Mouse (Mus musculus): Measurements from ENCODE around the gene Ppp1r14b. TPM values are rescaled to one million over a fixed set of nuclear protein-coding genes. Genes with fewer than 3 reads are reported as not detected.
A peak's percentile ranks its signal among the peaks of the same experiment; 100 is the strongest.

The Ppp1r14b gene
- polyA plus RNA-seq, 1 experiment = 47.1 TPM

- H3K4me3 ChIP-seq (replicated peaks; ENCODE audit: extremely low read depth, low read depth, low read length) = no peak overlapping the region
- no peak for TF ChIP-seq POLR2A (IDR thresholded peaks at IDR 0.05; ENCODE audit: borderline replicate concordance, extremely low read depth, low read depth, low read length)
- TF ChIP-seq CTCF (IDR thresholded peaks at IDR 0.05; ENCODE audit: insufficient read depth, low read length) = no peak
- WGBS = 54% methylated on average over 9 of the region's 9 CpGs
- no peaks in the 10 kb centered on the region for H3K4me1 ChIP-seq (ENCODE audit: control insufficient read depth, insufficient read depth, low read length)
- no peak for DNase-seq
These were observed 32.3 kb downstream of the Ppp1r14b start for GRCm38 (mm10) chr19:7006892-7007593.

GRCm38 (mm10) chr19:7012426-7012825 is 37.7 kb downstream of the Ppp1r14b start:
- 73% methylated on average over 4 of the region's 4 CpGs for WGBS
- TF ChIP-seq POLR2A (IDR thresholded peaks at IDR 0.05; ENCODE audit: borderline replicate concordance, extremely low read depth, low read depth, low read length) = no peak
- TF ChIP-seq CTCF (IDR thresholded peaks at IDR 0.05; ENCODE audit: insufficient read depth, low read length) = no peak
- DNase-seq = no peak
- H3K4me1 ChIP-seq (ENCODE audit: control insufficient read depth, insufficient read depth, low read length) = no peaks in the 10 kb centered on the region
- no peak overlapping the region for H3K4me3 ChIP-seq (replicated peaks; ENCODE audit: extremely low read depth, low read depth, low read length)

- 86% methylated on average over 9 of the region's 9 CpGs for WGBS
- TF ChIP-seq CTCF (IDR thresholded peaks at IDR 0.05; ENCODE audit: insufficient read depth, low read length) (no peak), POLR2A (IDR thresholded peaks at IDR 0.05; ENCODE audit: borderline replicate concordance, extremely low read depth, low read depth, low read length) (no peak)
- no peak for DNase-seq
- no peak overlapping the region for H3K4me3 ChIP-seq (replicated peaks; ENCODE audit: extremely low read depth, low read depth, low read length)
- no peaks in the 10 kb centered on the region for H3K4me1 ChIP-seq (ENCODE audit: control insufficient read depth, insufficient read depth, low read length)
These were observed 39.2 kb downstream of the Ppp1r14b start for GRCm38 (mm10) chr19:7013984-7014383.

GRCm38 (mm10) chr19:7014481-7015135 is 39.8 kb downstream of the Ppp1r14b start:
- TF ChIP-seq POLR2A (IDR thresholded peaks at IDR 0.05; ENCODE audit: borderline replicate concordance, extremely low read depth, low read depth, low read length) = no peak
- no peak for TF ChIP-seq CTCF (IDR thresholded peaks at IDR 0.05; ENCODE audit: insufficient read depth, low read length)
- WGBS = 89% methylated on average over 20 of the region's 20 CpGs
- DNase-seq = no peak
- Histone ChIP-seq H3K4me1 (ENCODE audit: control insufficient read depth, insufficient read depth, low read length) (no peaks in the 10 kb centered on the region), H3K4me3 (replicated peaks; ENCODE audit: extremely low read depth, low read depth, low read length) (no peak overlapping the region)

GRCm38 (mm10) chr19:7017541-7018457 is 43.0 kb downstream of the Ppp1r14b start:
- no peaks in the 10 kb centered on the region for H3K4me1 ChIP-seq (ENCODE audit: control insufficient read depth, insufficient read depth, low read length)
- no peak for DNase-seq
- peak overlapping the region; percentile 31 for H3K4me3 ChIP-seq (replicated peaks; ENCODE audit: extremely low read depth, low read depth, low read length)
- no peak for TF ChIP-seq POLR2A (IDR thresholded peaks at IDR 0.05; ENCODE audit: borderline replicate concordance, extremely low read depth, low read depth, low read length)
- 46% methylated on average over 12 of the region's 12 CpGs for WGBS

- 85% methylated on average over 11 of the region's 11 CpGs for WGBS
- Histone ChIP-seq H3K4me3 (replicated peaks; ENCODE audit: extremely low read depth, low read depth, low read length) (peak overlapping the region; percentile 57), H3K4me1 (ENCODE audit: control insufficient read depth, insufficient read depth, low read length) (no peaks in the 10 kb centered on the region)
- no peak for DNase-seq
- TF ChIP-seq POLR2A (IDR thresholded peaks at IDR 0.05; ENCODE audit: borderline replicate concordance, extremely low read depth, low read depth, low read length) = no peak
- no peak for TF ChIP-seq CTCF (IDR thresholded peaks at IDR 0.05; ENCODE audit: insufficient read depth, low read length)
These were observed 43.8 kb downstream of the Ppp1r14b start for GRCm38 (mm10) chr19:7018546-7018945.

GRCm38 (mm10) chr19:7019191-7019590 is 44.4 kb downstream of the Ppp1r14b start, which contains the start of gene Fermt3:
Gene Fermt3 (minus strand): TSS chr19:7019469.
- H3K4me3 ChIP-seq (replicated peaks; ENCODE audit: extremely low read depth, low read depth, low read length) = peak within 1 kb of the TSS; percentile 57
- peak; percentile 28 for DNase-seq
- 52% methylated on average over 5 of the region's 5 CpGs for WGBS
- no peaks in the 10 kb centered on the region for H3K4me1 ChIP-seq (ENCODE audit: control insufficient read depth, insufficient read depth, low read length)
- TF ChIP-seq POLR2A (IDR thresholded peaks at IDR 0.05; ENCODE audit: borderline replicate concordance, extremely low read depth, low read depth, low read length) (peak; percentile 29; the same call in 1 of the 2 replicates), CTCF (IDR thresholded peaks at IDR 0.05; ENCODE audit: insufficient read depth, low read length) (no peak)

- peak; percentile 76 for TF ChIP-seq CTCF (IDR thresholded peaks at IDR 0.05; ENCODE audit: insufficient read depth, low read length)
- TF ChIP-seq POLR2A (IDR thresholded peaks at IDR 0.05; ENCODE audit: borderline replicate concordance, extremely low read depth, low read depth, low read length) = no peak
- Histone ChIP-seq H3K4me1 (ENCODE audit: control insufficient read depth, insufficient read depth, low read length) (no peaks in the 10 kb centered on the region), H3K4me3 (replicated peaks; ENCODE audit: extremely low read depth, low read depth, low read length) (no peak overlapping the region)
- peak; percentile 37 for DNase-seq
- 40% methylated on average over 3 of the region's 3 CpGs for whole genome bisulfite sequencing
These were observed 45.5 kb downstream of the Ppp1r14b start for GRCm38 (mm10) chr19:7020224-7020641.

Other genes starting within 250 kb of the Ppp1r14b start
- 45.9 and 49.8 TPM in 2 replicates for gene Rps6ka4, start 134.3 kb upstream of the Ppp1r14b start, polyA plus RNA-seq (2012; rRNA removed)
- gene Ccdc88b, start 116.8 kb upstream of the Ppp1r14b start, polyA plus RNA-seq (2012; rRNA removed) = 17.3 and 19.9 TPM in 2 replicates
- gene Trmt112, start 65.3 kb upstream of the Ppp1r14b start, polyA plus RNA-seq (2012; rRNA removed) = 115 and 120 TPM in 2 replicates
- 110 and 148 TPM in 2 replicates for gene Prdx5, start 64.9 kb upstream of the Ppp1r14b start, polyA plus RNA-seq (2012; rRNA removed)
- 42.9 and 43.8 TPM in 2 replicates for gene Esrra, start 53.2 kb upstream of the Ppp1r14b start, polyA plus RNA-seq (2012; rRNA removed)
- 0.16 and 0.49 TPM in 2 replicates for gene Catsperz, start 49.6 kb upstream of the Ppp1r14b start, polyA plus RNA-seq (2012; rRNA removed)
- gene Kcnk4, start 40.5 kb upstream of the Ppp1r14b start, polyA plus RNA-seq (2012; rRNA removed) = 0.17 TPM in 1 of 2 replicates, not detected in the other
- gene Bad, start 33.1 kb upstream of the Ppp1r14b start, polyA plus RNA-seq (2012; rRNA removed) = 57.3 and 75.5 TPM in 2 replicates
- 77.6 and 85.1 TPM in 2 replicates for gene Gpr137, start 32.5 kb upstream of the Ppp1r14b start, polyA plus RNA-seq (2012; rRNA removed)
- gene Plcb3, start 1.5 kb downstream of the Ppp1r14b start, polyA plus RNA-seq (2012; rRNA removed) = 109 and 124 TPM in 2 replicates
- gene Fkbp2, start 5.5 kb downstream of the Ppp1r14b start, polyA plus RNA-seq (2012; rRNA removed) = 42.3 and 51.3 TPM in 2 replicates
- gene Vegfb, start 12.7 kb downstream of the Ppp1r14b start, polyA plus RNA-seq (2012; rRNA removed) = 30.1 and 35.3 TPM in 2 replicates
- gene Dnajc4, start 17.6 kb downstream of the Ppp1r14b start, polyA plus RNA-seq (2012; rRNA removed) = 36.9 and 38.9 TPM in 2 replicates
- 27.5 and 29.9 TPM in 2 replicates for gene Nudt22, start 21.1 kb downstream of the Ppp1r14b start, polyA plus RNA-seq (2012; rRNA removed)
- gene Trpt1, start 21.2 kb downstream of the Ppp1r14b start, polyA plus RNA-seq (2012; rRNA removed) = 15.1 and 15.6 TPM in 2 replicates
- gene Fermt3, start 44.5 kb downstream of the Ppp1r14b start, polyA plus RNA-seq (2012; rRNA removed) = 36.8 and 41.6 TPM in 2 replicates
- gene Stip1, start 65.0 kb downstream of the Ppp1r14b start, polyA plus RNA-seq (2012; rRNA removed) = 25.0 and 31.4 TPM in 2 replicates
- 42.0 and 44.3 TPM in 2 replicates for gene Macrod1, start 81.8 kb downstream of the Ppp1r14b start, polyA plus RNA-seq (2012; rRNA removed)
- gene Flrt1, start 130.8 kb downstream of the Ppp1r14b start, polyA plus RNA-seq (2012; rRNA removed) = 0.29 and 0.40 TPM in 2 replicates
- gene Otub1, start 231.3 kb downstream of the Ppp1r14b start, polyA plus RNA-seq (2012; rRNA removed) = 74.5 and 82.0 TPM in 2 replicates
- gene Cox8a, start 242.6 kb downstream of the Ppp1r14b start, polyA plus RNA-seq (2012; rRNA removed) = 984 and 1,290 TPM in 2 replicates